Mouse (Mus musculus): ENCODE results near the gene Duxf3.

- TF ChIP-seq CTCF (IDR thresholded peaks at IDR 0.05; ENCODE audit: low read depth) (no peak), EP300 (optimal IDR thresholded peaks at IDR 0.05) (no peak)
Measured at GRCm38 (mm10) chr10:58214934-58215333, 17.5 kb downstream of the Duxf3 start.
